Mouse (Mus musculus): Measurements from ENCODE around the gene Ednra. TPM values are rescaled to one million over a fixed set of nuclear protein-coding genes. Genes with fewer than 3 reads are reported as not detected.

The Ednra gene
- total and polyA plus RNA-seq, 2 experiments from 2014 or later = 35.2 to 37.0 TPM

GRCm38 (mm10) chr8:77650646-77651190 is 73.5 kb downstream of the Ednra start:
- Histone ChIP-seq H3K9ac (replicated peaks; ENCODE audit: low read depth, low read length) (no peak overlapping the region), H3K27ac (ENCODE audit: low read depth) (no peak overlapping the region), H3K4me3 (ENCODE audit: low read depth, low read length) (no peak overlapping the region), H3K36me3 (replicated peaks; ENCODE audit: control insufficient read depth, insufficient read depth, low read length) (no peaks in the 10 kb centered on the region), H3K27me3 (ENCODE audit: control insufficient read depth, insufficient read depth, low read length) (no peaks in the 10 kb centered on the region), H3K4me1 (ENCODE audit: control insufficient read depth, insufficient read depth) (no peaks in the 10 kb centered on the region), H3K9me3 (replicated peaks; ENCODE audit: control insufficient read depth, low read length) (no peaks in the 10 kb centered on the region), H3K4me2 (ENCODE audit: low read depth, low read length) (no peak overlapping the region)
- TF ChIP-seq CTCF (IDR thresholded peaks at IDR 0.05; ENCODE audit: low read depth) = no peak
- TF ChIP-seq EP300 (IDR thresholded peaks at IDR 0.05; ENCODE audit: low read depth) = no peak
- no peak for ATAC-seq (ENCODE audit: insufficient read depth, low read depth)
- 46% methylated on average over 1 of the region's 1 CpGs for WGBS
- DNase-seq (ENCODE audit: low spot score) = no peak

- no peak overlapping the region for H3K4me2 ChIP-seq (ENCODE audit: low read depth, low read length)
- TF ChIP-seq EP300 (IDR thresholded peaks at IDR 0.05; ENCODE audit: low read depth) (no peak), CTCF (IDR thresholded peaks at IDR 0.05; ENCODE audit: low read depth) (no peak)
- H3K36me3 ChIP-seq (replicated peaks; ENCODE audit: control insufficient read depth, insufficient read depth, low read length) = no peaks in the 10 kb centered on the region
- DNase-seq (ENCODE audit: low spot score) (no peak), ATAC-seq (ENCODE audit: insufficient read depth, low read depth) (no peak)
- H3K9me3 ChIP-seq (replicated peaks; ENCODE audit: control insufficient read depth, low read length) = no peaks in the 10 kb centered on the region
- H3K4me1 ChIP-seq (ENCODE audit: control insufficient read depth, insufficient read depth) = no peaks in the 10 kb centered on the region
- H3K4me3 ChIP-seq (ENCODE audit: low read depth, low read length) = no peak overlapping the region
- H3K27ac ChIP-seq (ENCODE audit: low read depth) = no peak overlapping the region
- H3K9ac ChIP-seq (replicated peaks; ENCODE audit: low read depth, low read length) = no peak overlapping the region
- H3K27me3 ChIP-seq (ENCODE audit: control insufficient read depth, insufficient read depth, low read length) = no peaks in the 10 kb centered on the region
- 78% methylated on average over 5 of the region's 5 CpGs for WGBS
Measured at GRCm38 (mm10) chr8:77640093-77640839, 84.0 kb downstream of the Ednra start.

- TF ChIP-seq EP300 (IDR thresholded peaks at IDR 0.05; ENCODE audit: low read depth) (no peak), CTCF (IDR thresholded peaks at IDR 0.05; ENCODE audit: low read depth) (no peak)
- no peaks in the 10 kb centered on the region for H3K36me3 ChIP-seq (replicated peaks; ENCODE audit: control insufficient read depth, insufficient read depth, low read length)
- DNase-seq (ENCODE audit: low spot score) = no peak
- H3K9me3 ChIP-seq (replicated peaks; ENCODE audit: control insufficient read depth, low read length) = no peaks in the 10 kb centered on the region
- no peaks in the 10 kb centered on the region for H3K27me3 ChIP-seq (ENCODE audit: control insufficient read depth, insufficient read depth, low read length)
- H3K27ac ChIP-seq (ENCODE audit: low read depth) = no peak overlapping the region
- H3K4me3 ChIP-seq (ENCODE audit: low read depth, low read length) = no peak overlapping the region
- no peak for ATAC-seq (ENCODE audit: insufficient read depth, low read depth)
- H3K4me1 ChIP-seq (ENCODE audit: control insufficient read depth, insufficient read depth) = no peaks in the 10 kb centered on the region
- no peak overlapping the region for H3K4me2 ChIP-seq (ENCODE audit: low read depth, low read length)
- WGBS = 84% methylated on average over 3 of the region's 3 CpGs
- H3K9ac ChIP-seq (replicated peaks; ENCODE audit: low read depth, low read length) = no peak overlapping the region
Measured at GRCm38 (mm10) chr8:77637593-77637992, 86.7 kb downstream of the Ednra start.

- Histone ChIP-seq H3K36me3 (replicated peaks; ENCODE audit: control insufficient read depth, insufficient read depth, low read length) (no peaks in the 10 kb centered on the region), H3K4me1 (ENCODE audit: control insufficient read depth, insufficient read depth) (no peaks in the 10 kb centered on the region), H3K4me3 (ENCODE audit: low read depth, low read length) (no peak overlapping the region), H3K9ac (replicated peaks; ENCODE audit: low read depth, low read length) (no peak overlapping the region), H3K27me3 (ENCODE audit: control insufficient read depth, insufficient read depth, low read length) (no peaks in the 10 kb centered on the region), H3K27ac (ENCODE audit: low read depth) (no peak overlapping the region), H3K9me3 (replicated peaks; ENCODE audit: control insufficient read depth, low read length) (no peaks in the 10 kb centered on the region), H3K4me2 (ENCODE audit: low read depth, low read length) (no peak overlapping the region)
- ATAC-seq (ENCODE audit: insufficient read depth, low read depth) (no peak), DNase-seq (ENCODE audit: low spot score) (no peak)
- no peak for TF ChIP-seq EP300 (IDR thresholded peaks at IDR 0.05; ENCODE audit: low read depth)
- no peak for TF ChIP-seq CTCF (IDR thresholded peaks at IDR 0.05; ENCODE audit: low read depth)
- whole genome bisulfite sequencing = 82% methylated on average over 5 of the region's 5 CpGs
Measured at GRCm38 (mm10) chr8:77634035-77634434, 90.2 kb downstream of the Ednra start.

GRCm38 (mm10) chr8:77633211-77633610 is 91.1 kb downstream of the Ednra start:
- Histone ChIP-seq H3K4me1 (ENCODE audit: control insufficient read depth, insufficient read depth) (no peaks in the 10 kb centered on the region), H3K9ac (replicated peaks; ENCODE audit: low read depth, low read length) (no peak overlapping the region), H3K27ac (ENCODE audit: low read depth) (no peak overlapping the region), H3K36me3 (replicated peaks; ENCODE audit: control insufficient read depth, insufficient read depth, low read length) (no peaks in the 10 kb centered on the region), H3K4me2 (ENCODE audit: low read depth, low read length) (no peak overlapping the region), H3K4me3 (ENCODE audit: low read depth, low read length) (no peak overlapping the region), H3K27me3 (ENCODE audit: control insufficient read depth, insufficient read depth, low read length) (no peaks in the 10 kb centered on the region), H3K9me3 (replicated peaks; ENCODE audit: control insufficient read depth, low read length) (no peaks in the 10 kb centered on the region)
- 67% methylated on average over 2 of the region's 2 CpGs for WGBS
- TF ChIP-seq CTCF (IDR thresholded peaks at IDR 0.05; ENCODE audit: low read depth) (no peak), EP300 (IDR thresholded peaks at IDR 0.05; ENCODE audit: low read depth) (no peak)
- ATAC-seq (ENCODE audit: insufficient read depth, low read depth) = no peak
- no peak for DNase-seq (ENCODE audit: low spot score)
